Mouse (Mus musculus) right cerebral cortex, postnatal 10 days (tissue): ENCODE measurements around the gene Gpr155.
A peak's percentile ranks its signal among the peaks of the same experiment; 100 is the strongest.

Experiments
- DNase-seq, 2 experiments: peaks; one replicate each; pipeline ENCODE4 v3.0.0; 2021; ENCODE audit warnings: low spot score in 2 of 2

Gene Gpr155

DNA sequence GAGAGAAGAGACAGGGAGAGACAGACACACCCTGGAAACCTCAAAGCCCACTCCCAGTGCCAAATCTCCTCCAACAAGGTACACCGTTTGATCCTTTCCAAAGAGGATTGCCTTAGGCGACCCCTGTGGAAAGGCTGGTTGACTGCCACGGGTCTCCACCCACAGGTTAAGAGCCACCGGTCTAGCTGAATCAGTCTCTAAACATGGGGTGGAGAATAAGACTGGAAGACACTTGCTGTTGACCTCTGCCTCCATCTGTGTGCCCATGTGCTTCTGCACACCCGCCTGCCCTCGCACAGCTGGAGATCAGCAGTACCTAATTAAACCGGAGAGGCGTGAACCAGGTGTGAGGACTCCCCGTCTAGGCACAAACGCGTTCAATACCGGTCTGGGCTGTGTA, 63.4 kb downstream of the Gpr155 start:
- no peak for DNase-seq

DNA sequence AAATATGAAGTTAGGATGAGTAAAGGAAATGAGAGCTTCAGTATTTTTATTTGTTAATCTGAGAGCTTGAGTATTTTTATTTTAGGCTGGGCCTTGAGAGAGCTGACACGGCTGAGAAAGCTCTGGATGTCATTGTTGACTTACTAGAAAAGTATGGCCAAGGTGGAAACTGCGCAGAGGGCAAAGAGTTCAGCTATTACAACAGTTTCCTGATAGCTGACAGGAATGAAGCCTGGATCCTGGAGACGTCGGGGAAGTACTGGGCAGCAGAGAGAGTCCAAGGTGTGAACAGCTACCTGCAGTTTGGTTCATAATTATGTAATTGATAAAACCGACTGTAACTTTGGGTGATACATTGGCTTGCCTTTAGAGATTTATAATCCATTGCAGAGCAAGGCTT, 67.2 kb downstream of the Gpr155 start:
- DNase-seq, result no peak

GRCm38 (mm10) chr2:73317426-73317825, 68.9 kb downstream of the Gpr155 start:
- DNase-seq, result no peak

DNA sequence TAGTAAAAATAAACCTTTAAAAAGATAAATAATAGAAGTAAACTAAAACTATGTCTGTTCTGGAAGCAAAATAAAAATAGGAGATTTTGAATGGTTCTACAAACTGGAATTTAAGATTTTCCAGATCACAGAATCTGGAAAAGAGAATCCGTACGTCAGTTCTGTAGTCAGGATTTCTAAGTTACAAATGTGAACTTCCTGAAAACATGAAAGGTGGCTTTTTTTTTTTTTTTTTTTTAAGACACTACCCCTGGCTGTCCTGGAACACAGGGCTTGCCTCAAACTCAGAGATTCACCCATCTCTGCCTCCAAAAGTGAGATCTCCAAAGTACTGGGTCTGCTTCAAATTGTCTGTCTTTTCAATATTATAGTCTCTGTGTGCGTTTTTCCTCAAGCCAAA, 72.1 kb downstream of the Gpr155 start:
- no peak for DNase-seq

DNA sequence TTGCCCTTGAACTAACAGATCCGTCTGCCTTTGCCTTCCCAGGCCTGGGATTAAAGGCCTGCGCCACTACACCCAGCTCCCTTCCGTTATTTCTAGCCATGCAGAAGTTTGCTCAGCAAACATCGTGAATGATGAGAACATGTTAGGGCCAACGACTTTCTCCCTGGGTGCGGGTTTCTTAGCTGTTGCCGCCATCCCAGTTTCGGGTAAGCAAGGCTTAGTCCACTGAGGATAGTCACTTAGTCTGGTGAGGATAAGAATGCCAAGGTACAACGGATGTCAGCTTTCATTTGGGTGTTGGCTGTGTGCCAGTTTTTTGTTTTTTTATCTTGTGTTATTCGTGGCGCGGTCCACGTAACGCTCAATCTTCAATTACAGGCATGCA, 73.3 kb downstream of the Gpr155 start:
- DNase-seq, result peak; percentile 37 to 52

- DNase-seq, result peak; percentile 97 to 98
Measured at GRCm38 (mm10) chr2:73312152-73313116, 73.9 kb downstream of the Gpr155 start, which contains the start of the genes Scrn3 and Cir1. Gene Scrn3, plus strand, starts transcription at chr2:73312601. Gene Cir1, minus strand, starts transcription at chr2:73312701.

GRCm38 (mm10) chr2:73306006-73306405, 80.4 kb downstream of the Gpr155 start:
- no peak for DNase-seq

DNA sequence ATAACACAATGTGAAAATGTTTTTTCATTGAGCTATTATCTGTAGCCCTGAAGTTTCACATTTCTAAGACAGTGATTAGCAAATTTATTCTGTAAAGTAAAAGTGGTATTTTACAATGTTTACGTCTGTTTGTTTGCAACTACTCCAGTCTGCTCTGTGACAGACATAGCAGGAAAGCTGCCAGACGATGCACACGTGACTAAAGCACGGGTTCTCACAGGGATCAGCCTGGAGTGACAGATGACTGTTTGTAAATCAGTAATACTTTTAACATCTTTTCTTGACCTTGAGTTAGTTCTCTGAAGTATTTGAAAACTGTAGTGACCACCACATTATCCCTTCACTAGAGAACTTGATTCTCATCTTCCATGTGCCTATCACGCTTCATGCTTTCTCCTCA, 81.9 kb downstream of the Gpr155 start:
- no peak for DNase-seq

DNA sequence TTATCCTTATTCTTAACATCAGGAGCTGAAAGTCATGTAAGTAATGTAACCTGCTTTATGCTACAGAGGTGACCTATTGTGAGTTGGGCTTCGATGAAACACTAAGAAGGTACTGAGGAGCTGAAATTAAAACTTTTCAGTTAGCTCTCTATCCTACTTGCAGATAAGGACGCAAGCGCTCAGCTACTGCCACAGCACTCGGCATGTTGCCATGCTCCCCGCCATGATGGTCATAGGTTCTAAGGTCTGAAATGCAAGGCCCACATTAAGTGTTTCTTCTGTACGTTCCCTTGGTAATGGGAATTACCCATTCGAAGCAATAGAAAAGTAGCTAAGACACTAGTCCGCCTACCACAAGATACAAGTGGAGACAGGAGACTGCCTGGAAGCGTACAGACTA, 83.7 kb downstream of the Gpr155 start:
- DNase-seq, result no peak

- no peak for DNase-seq
Measured at GRCm38 (mm10) chr2:73301979-73302378, 84.4 kb downstream of the Gpr155 start.

- DNase-seq, result no peak
Measured at GRCm38 (mm10) chr2:73298841-73299240, 87.5 kb downstream of the Gpr155 start.

DNA sequence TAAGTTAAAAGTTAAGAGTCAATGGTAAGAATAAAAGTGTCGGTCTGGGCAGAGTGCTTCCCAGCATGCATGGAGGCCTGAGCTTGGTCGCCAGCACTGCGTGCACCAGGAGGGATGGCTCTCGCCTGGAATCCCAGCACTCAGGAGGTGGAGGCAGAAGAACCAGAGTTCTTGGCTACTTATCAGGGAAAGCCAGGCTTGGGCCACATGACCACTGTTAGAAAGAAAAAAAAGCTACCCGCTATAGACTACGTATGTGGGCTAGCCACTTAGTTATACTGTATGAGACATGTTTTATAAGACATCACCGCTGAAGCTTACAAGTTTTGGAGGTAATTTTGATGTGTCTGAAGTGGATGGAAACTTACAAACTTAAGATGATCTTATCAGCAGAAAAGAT, 88.2 kb downstream of the Gpr155 start:
- DNase-seq, result no peak

DNA sequence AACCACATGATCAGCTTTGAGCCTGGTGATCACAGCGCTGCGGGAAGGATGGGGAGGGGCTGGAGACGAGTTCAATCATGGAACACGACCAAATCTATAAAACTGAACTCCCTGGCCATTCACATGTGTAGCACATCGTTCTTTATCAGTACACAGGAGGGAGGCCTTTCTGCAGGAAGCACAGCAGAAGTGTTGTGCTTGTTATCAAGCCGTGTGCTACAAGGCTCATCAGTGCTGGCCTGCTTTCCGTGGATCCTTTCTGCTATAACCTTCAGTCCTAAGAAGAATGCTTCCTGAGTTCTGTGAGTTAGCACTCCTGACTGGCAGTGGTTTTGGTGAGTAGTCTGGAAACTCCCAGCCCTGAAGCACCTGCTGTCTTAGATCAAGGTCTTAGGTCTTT, 91.3 kb downstream of the Gpr155 start:
- DNase-seq, result no peak
